Comparison of ENCODE assay signal across 30 mouse cellular contexts in the genomic region with DNA sequence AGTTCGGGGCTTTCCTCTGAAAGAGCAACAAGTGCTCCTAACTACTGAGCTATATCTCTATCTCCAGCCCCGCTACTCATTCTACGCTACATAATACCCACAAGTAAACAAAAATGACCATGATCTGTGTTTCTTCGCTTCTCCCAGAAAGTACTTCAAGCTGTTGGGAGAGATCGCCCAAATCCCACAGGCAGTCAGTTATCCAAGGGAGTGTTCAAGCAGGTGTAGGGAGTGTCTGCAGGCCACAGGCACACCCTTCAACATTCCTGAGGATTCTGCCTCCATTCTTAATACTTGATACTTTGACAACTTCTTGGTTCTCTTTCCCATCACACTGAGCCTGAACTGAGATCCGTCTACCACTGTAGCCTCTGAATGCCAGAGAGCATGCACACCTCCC. TPM values are rescaled to one million over a fixed set of nuclear protein-coding genes. Genes with fewer than 3 reads are reported as not detected.
DNase-seq lines count a peak whose midpoint lies in the region; ATAC-seq and TF ChIP-seq lines count a peak whose summit lies in the region.
"Had no signal": no experiment of that assay in that cellular context is flagged by ENCODE, and none has a peak within 500 bp of the region (broad histone marks: within the 10 kb centered on the region; RNA-seq: fewer than 3 reads in every experiment).

No protein-coding gene starts in this region.

- no peak for TF ChIP-seq POLR2A in myocyte (IDR thresholded peaks at IDR 0.05; ENCODE audit: insufficient read length, low read depth)

- H3K4me2 ChIP-seq in myocyte (ENCODE audit: low read depth) = peak overlapping the region; percentile 42
- no peak overlapping the region for H3K4me2 ChIP-seq in liver, embryonic 12.5 days

- no peaks in the 10 kb centered on the region for H3K9me3 ChIP-seq in liver, embryonic 12.5 days (replicated peaks)

- H3K27ac ChIP-seq in liver, embryonic 12.5 days = no peak overlapping the region

- DNase-seq in heart, adult 11 months = peak; percentile 74
- no peak for DNase-seq in heart, adult 18-20 months
- DNase-seq in R1 (ENCODE audit: low read depth, low spot score) (peak; percentile 32), ZHBTc4 (ENCODE audit: low read depth, low spot score) (peak; percentile 23)
- no peak for DNase-seq in layer of hippocampus, postnatal 14 days (ENCODE audit: low spot score in 2 of 2)
- no peak for DNase-seq in kidney, postnatal 10 days
- DNase-seq: adrenal gland, adult 2 months; adrenal gland, adult 8-10 months; adrenal gland, postnatal 10 days; adrenal gland, postnatal 14 days; adrenal gland, postnatal 25 days; adrenal gland, postnatal 36 days; B cell, adult 2 months; cerebellum, adult 11 months; cerebellum, adult 11-12 months; cerebellum, adult 18-20 months; cerebellum, adult 2 months had no signal

- H3K27me3 ChIP-seq in myocyte (ENCODE audit: control insufficient read depth, insufficient read depth, insufficient read length) = no peaks in the 10 kb centered on the region
- H3K27me3 ChIP-seq in liver, embryonic 12.5 days (replicated peaks) = peaks cover 36% of the 10 kb centered on the region
- H3K27me3 ChIP-seq: Patski had no signal

- no peak for ATAC-seq in liver, embryonic 12.5 days
- ATAC-seq: activated CD4-positive, CD25-positive, alpha-beta regulatory T cell, adult 4 months; CD4-positive, CD25-positive, alpha-beta regulatory T cell, adult 4 months; Patski had no signal

- H3K79me2 ChIP-seq in myocyte (ENCODE audit: control insufficient read depth, insufficient read depth) = no peaks in the 10 kb centered on the region

- no peak overlapping the region for H3K4me3 ChIP-seq in myocyte
- no peak overlapping the region for H3K4me3 ChIP-seq in liver, embryonic 12.5 days

- H3K36me3 ChIP-seq in myocyte (ENCODE audit: control insufficient read depth, insufficient read depth) = no peaks in the 10 kb centered on the region
- H3K36me3 ChIP-seq in liver, embryonic 12.5 days = no peaks in the 10 kb centered on the region
- H3K36me3 ChIP-seq: G1E had no signal

- 72% methylated on average over 6 of the region's 6 CpGs for WGBS in liver, embryonic 12.5 days (ENCODE audit: insufficient replicate concordance)

- H3K4me1 ChIP-seq in liver, embryonic 12.5 days = no peaks in the 10 kb centered on the region

- no peak overlapping the region for H3ac ChIP-seq in myocyte (ENCODE audit: control insufficient read depth, insufficient read length)

- H3K9ac ChIP-seq in liver, embryonic 12.5 days = no peak overlapping the region

TF ChIP-seq in myocyte, 11 proteins besides CTCF, POLR2A, EP300 and RAD21:
- TF ChIP-seq MYOG (IDR thresholded peaks at IDR 0.05; ENCODE audit: control insufficient read depth in 1 of 3, insufficient read depth in 1 of 3, insufficient read length in 2 of 3, low read depth in 2 of 3) (peak in 1 of 3 experiments; percentile 79), MAX (IDR thresholded peaks at IDR 0.05; ENCODE audit: low read depth) (no peak), MYOD1 (IDR thresholded peaks at IDR 0.05; ENCODE audit: control insufficient read depth in 1 of 3, insufficient read length in 2 of 3, low read depth in 2 of 3) (peak in 2 of 3 experiments; percentile 52 to 78), TCF3 (IDR thresholded peaks at IDR 0.05; ENCODE audit: insufficient read length, low read depth) (peak; percentile 12), TCF12 (IDR thresholded peaks at IDR 0.05; ENCODE audit: insufficient read depth, poor library complexity, severe bottlenecking) (peak; percentile 65)

RNA-seq across cellular contexts. Expression of gene Atp6v1e2, which starts 4.5 kb away (rescaled TPM):
- total RNA-seq in heart, adult 18-20 months (2021) = not detected
- not detected for polyA plus RNA-seq in myocyte (2012; fragmentation: generic; extraction: Trizol)
- not detected in 2 replicates for polyA plus RNA-seq in liver, embryonic 12.5 days (2016; fragmentation: Nextera tagmentation; extraction: Ambion mirVana)
- total RNA-seq in layer of hippocampus, postnatal 14 days (2021) = under 1 TPM in 1 of 2 experiments, not detected in 1; 0.35 TPM
- total RNA-seq: adrenal gland, adult 18-20 months; adrenal gland, adult 2 months; adrenal gland, adult 8-10 months; adrenal gland, postnatal 10 days; adrenal gland, postnatal 14 days; adrenal gland, postnatal 25 days; adrenal gland, postnatal 36 days; adrenal gland, postnatal 4 days; CH12.LX; ES-E14; G1E; MEL had no signal
- polyA plus RNA-seq: activated CD4-positive, CD25-positive, alpha-beta regulatory T cell, adult 4 months; adrenal gland, adult 2 months; brain, embryonic 14.5 days; C2C12; CD4-positive, CD25-positive, alpha-beta regulatory T cell, adult 4 months; cerebellum, adult 2 months; G1E; Patski had no signal

RNA-seq across cellular contexts. Expression of gene Rhoq, which starts 19.7 kb away (rescaled TPM):
- total RNA-seq in heart, adult 18-20 months (2021) = 100 to 1,000 TPM; 116 to 125 TPM
- polyA plus RNA-seq in myocyte (2012; fragmentation: generic; extraction: Trizol) = 60.0 TPM
- polyA plus RNA-seq in liver, embryonic 12.5 days (2016; fragmentation: Nextera tagmentation; extraction: Ambion mirVana) = 2.7 and 3.6 TPM in 2 replicates
- 10 to 100 TPM; 32.1 to 33.5 TPM for total RNA-seq in layer of hippocampus, postnatal 14 days (2021)

RNA-seq across cellular contexts. Expression of gene Tmem247, which starts 26.0 kb away (rescaled TPM):
- not detected for total RNA-seq in heart, adult 18-20 months (2021)
- not detected for polyA plus RNA-seq in myocyte (2012; fragmentation: generic; extraction: Trizol)
- polyA plus RNA-seq in liver, embryonic 12.5 days (2016; fragmentation: Nextera tagmentation; extraction: Ambion mirVana) = not detected in 2 replicates
- not detected for total RNA-seq in layer of hippocampus, postnatal 14 days (2021)
- total RNA-seq: adrenal gland, adult 18-20 months; adrenal gland, adult 2 months; adrenal gland, adult 8-10 months; adrenal gland, postnatal 10 days; adrenal gland, postnatal 14 days; adrenal gland, postnatal 25 days; adrenal gland, postnatal 36 days; adrenal gland, postnatal 4 days; CH12.LX; ES-E14; G1E; MEL had no signal
- polyA plus RNA-seq: activated CD4-positive, CD25-positive, alpha-beta regulatory T cell, adult 4 months; adrenal gland, adult 2 months; brain, embryonic 14.5 days; C2C12; CD4-positive, CD25-positive, alpha-beta regulatory T cell, adult 4 months; cerebellum, adult 2 months; G1E; Patski had no signal

Comparison
In these comparisons a context has a peak if more than half of its experiments do, and no peak if none do; other contexts are left out.
1. DNase-seq: peak in heart, adult 11 months (single experiment), R1 (single experiment) and ZHBTc4 (single experiment); none in heart, adult 18-20 months (0 of 2), layer of hippocampus, postnatal 14 days (0 of 2) and kidney, postnatal 10 days (single experiment).